Mouse (Mus musculus) brain, adult 2 months (tissue): ENCODE measurements around the gene Olfr1427.
"Not testable (repeated sequence)": the region's sequence is repeated elsewhere in the genome, so short reads cannot be mapped to it uniquely, and the experiment has no call there.

ENCODE experiments used
- DNase-seq: peaks from one replicate; pipeline ENCODE4 v3.0.0; 2011; ENCODE audit warnings: low read depth, low spot score

The Olfr1427 gene

GRCm38 (mm10) chr19:12103234-12103633 lies at the start of gene Olfr1427:
Gene Olfr1427 (minus strand): TSS chr19:12103334.
- no peak for DNase-seq

DNA sequence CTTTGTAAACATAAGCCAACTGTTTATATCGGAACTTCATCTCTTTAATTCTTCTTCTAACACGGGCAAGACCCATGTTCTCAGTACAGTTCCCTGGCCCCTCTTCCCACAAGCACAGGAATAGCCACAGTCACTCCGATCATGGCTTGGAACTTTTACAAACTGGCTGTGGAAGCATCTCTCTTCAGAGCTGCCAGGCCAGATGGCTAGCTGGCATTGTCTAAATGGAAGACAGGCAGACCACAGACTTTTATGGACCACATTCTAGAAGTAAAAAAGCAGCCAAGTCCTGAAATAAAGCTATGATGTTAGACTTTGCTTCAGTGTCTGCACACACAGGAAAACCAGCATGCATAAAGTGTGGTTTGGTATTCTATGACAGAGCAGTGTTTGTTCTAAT lies 42.3 kb upstream of the Olfr1427 start:
- peak; percentile 73 for DNase-seq

GRCm38 (mm10) chr19:12143356-12143755 lies 40.2 kb upstream of the Olfr1427 start:
- DNase-seq, result peak; percentile 89

GRCm38 (mm10) chr19:12134289-12134688 lies 31.2 kb upstream of the Olfr1427 start:
- peak; percentile 56 for DNase-seq

GRCm38 (mm10) chr19:12123103-12123502 lies 20.0 kb upstream of the Olfr1427 start, which contains the start of gene Olfr76:
Gene Olfr76 (minus strand): TSS chr19:12123203.
- DNase-seq, result no peak

- no peak for DNase-seq
These were observed 13.3 kb upstream of the Olfr1427 start for GRCm38 (mm10) chr19:12116464-12116863.

DNA sequence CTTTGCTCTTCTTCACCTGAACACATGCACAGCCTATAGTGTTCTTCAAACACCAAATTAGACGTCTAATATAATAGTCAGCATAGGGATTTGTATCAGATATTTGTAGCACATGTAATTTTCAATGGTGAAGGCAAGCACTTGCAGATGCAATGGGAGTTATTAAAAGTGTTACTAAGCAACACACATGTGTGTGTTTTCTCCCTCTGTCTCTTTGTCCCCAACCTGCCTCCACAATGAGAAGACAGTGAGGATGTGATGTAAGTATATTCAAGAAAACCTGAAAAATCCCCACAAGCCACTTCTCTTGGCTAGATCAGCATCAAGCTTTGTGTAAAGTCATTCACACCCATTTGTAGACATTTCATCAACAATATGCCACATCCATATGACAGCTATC lies 12.7 kb upstream of the Olfr1427 start, which contains the start of gene Olfr1428:
Olfr1428 (minus strand) TSS at position 101 of the 400 bp plus-strand sequence.
- DNase-seq, result no peak

DNA sequence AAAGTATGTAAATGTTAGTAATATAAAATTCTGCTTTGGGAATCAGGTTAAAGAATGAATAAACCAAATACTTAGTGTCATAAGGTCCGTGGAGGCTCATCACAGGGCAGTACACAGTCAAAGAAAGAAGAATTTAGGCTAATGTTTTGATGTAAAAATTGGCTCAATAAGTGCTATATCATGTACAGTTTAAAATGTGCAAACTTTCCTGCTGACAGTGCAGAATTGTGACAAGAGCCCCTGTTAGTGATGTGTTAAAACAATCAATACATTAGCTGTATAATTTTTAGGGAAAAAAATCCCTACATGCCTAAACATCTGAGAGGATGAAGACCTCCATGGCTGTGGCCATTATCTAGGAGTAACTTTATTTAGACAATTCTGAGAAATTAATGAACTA lies 10.7 kb upstream of the Olfr1427 start:
- DNase-seq, result no peak

- DNase-seq, result peak; percentile 38
These were observed 1.4 kb upstream of the Olfr1427 start for GRCm38 (mm10) chr19:12104541-12104940.

DNA sequence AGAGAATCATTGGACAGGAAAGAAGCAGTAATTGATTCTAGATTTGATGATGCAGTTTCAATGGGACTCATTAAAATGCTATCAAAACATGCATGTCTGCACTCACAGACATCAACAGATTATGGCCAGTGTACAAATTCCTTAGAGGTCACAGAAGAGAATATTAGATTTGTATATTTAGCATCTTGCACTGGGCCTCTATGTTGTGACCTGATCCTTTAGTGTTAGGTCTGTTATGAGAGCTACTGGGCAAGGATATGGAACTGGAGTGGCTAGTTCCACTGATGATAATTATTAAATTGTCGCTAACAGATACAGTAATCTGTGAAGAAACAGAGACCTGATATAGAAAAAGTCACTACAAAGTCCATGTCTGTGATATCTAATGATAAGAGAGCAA lies 11.2 kb downstream of the Olfr1427 start, which contains the start of gene Olfr1426:
Olfr1426 (minus strand) TSS at position 101 of the 400 bp plus-strand sequence.
- DNase-seq, result no peak

DNA sequence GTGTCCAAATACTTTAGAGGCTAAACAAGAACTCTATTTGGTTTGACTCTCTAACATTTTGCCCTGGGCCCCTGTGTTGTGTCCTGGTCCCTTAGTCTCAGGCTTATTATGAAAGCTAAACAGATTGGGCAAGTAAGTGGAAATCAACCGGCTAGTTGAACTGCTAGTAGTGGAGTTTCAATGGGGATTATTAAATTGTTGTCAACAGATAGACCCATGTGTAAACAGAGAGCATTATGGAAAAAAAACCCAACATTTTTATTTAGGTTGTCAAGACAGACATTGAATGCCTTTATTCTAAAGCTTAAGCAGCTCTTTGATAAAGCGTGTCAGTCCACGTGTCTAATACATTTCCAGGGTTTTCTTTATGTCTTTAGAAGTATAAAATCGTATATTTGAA lies 25.5 kb downstream of the Olfr1427 start, which contains the start of gene Olfr1425:
Olfr1425 (minus strand) TSS at position 101 of the 400 bp plus-strand sequence.
- DNase-seq, result not testable (repeated sequence)

DNA sequence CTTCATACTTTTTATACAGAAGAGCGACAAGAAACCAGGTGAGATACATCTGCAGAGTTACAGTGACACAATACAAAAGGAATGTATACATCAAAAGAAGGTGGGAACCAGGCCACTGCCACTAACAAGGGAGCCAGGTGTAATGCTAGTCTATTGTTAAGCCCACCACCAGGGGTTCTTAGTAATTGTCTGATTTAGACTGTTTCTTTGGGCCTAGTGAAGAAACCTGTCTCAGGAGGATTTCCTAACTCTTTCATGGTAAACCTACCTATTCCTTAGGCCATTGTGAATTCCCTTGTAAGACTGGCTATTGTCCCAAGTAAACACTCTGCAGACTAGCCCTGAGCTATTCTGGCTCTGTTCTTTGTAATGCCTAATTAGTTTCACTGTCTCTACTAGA lies 33.6 kb downstream of the Olfr1427 start:
- not testable (repeated sequence) for DNase-seq

- not testable (repeated sequence) for DNase-seq
These were observed 35.3 kb downstream of the Olfr1427 start for GRCm38 (mm10) chr19:12067806-12068205.

GRCm38 (mm10) chr19:12062582-12062981 lies 40.6 kb downstream of the Olfr1427 start, which contains the start of gene Olfr1424:
Gene Olfr1424 (minus strand): TSS chr19:12062682.
- DNase-seq, result not testable (repeated sequence)
